Mouse (Mus musculus): ENCODE measurements around the gene Lif. TPM values are rescaled to one million over a fixed set of nuclear protein-coding genes. Genes with fewer than 3 reads are reported as not detected.

Gene Lif
- polyA plus RNA-seq (2014; fragmentation: Illumina TruSeq; extraction: RNeasy Lipid Tissue Mini Kit (QIAGEN cat#74804); ENCODE audit: low read depth, low replicate concordance) = not detected

DNA sequence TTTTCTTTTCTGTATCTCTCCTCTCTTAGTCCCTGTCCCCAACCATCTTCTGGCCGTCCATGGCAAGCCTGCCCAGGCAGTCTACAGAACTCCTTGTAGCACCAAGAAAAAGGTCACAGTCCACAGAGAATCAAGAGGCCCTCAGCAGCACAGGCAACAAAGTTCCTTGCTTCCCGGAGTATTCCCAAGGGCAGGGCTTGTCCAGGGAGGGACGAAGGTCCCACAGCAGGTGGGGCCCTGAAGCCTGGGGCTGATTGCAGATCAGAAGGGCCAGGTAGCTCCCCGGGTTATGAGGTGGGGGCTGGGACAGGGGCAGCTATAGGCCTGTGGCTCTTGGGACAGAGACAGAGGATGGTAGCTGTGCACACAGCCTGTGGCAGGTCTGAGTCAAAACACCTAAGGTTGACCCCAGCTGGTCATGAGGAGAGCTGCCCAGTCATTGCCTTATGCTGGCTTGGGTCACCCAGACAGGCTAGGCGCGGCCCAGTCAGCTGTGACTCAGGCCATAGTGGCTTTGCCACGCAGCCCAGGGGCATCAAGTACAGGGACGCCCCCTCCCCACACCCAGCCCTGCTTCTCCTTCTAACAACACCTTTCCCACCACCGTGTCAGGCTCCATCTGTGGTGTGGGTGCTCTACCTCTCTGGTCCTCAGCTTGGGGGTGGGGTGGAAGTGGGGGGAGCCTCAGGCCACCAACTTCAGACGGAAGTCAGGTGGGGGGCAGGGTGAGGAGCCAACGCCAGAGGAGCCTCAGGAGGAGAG lies at the start of gene Lif:
Gene Lif (plus strand): TSS at position 712 of the 762 bp plus-strand sequence.

DNA sequence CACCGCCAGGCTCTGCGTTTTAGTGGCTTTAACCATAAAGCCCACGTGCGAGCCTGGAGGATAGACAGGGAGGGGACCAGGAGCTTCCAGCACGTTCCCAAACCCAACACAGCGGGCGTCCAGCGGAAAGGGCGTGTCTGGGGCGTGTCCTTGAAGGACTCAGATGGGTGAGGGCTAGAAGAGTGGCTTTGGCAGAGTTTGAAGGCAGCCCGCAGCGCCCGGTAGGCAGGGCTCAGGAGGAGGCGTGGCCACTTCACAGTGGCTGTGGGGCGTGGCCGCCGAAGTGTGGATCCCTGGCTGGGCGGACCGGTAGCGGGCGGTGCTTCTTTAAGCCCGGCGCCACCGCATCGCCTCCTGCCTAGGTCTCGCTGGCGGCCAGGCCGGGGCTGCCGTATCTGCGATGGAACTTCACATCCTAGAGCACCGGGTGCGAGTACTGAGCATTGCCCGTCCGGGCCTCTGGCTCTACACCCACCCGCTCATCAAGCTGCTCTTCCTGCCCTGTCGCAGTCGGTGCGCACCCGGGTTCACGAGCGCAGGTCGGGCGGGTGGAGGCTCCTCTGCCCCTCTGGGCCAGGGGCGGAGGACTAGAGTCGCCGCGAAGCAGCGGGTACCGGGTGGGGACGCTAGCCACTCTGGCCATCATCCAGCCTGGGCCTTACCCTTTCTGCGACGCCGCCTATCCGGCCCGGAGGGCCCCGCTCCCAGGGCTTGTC lies 39.3 kb upstream of the Lif start, which contains the start of gene Castor1:
Gene Castor1 (plus strand): TSS at position 312 of the 716 bp plus-strand sequence.

DNA sequence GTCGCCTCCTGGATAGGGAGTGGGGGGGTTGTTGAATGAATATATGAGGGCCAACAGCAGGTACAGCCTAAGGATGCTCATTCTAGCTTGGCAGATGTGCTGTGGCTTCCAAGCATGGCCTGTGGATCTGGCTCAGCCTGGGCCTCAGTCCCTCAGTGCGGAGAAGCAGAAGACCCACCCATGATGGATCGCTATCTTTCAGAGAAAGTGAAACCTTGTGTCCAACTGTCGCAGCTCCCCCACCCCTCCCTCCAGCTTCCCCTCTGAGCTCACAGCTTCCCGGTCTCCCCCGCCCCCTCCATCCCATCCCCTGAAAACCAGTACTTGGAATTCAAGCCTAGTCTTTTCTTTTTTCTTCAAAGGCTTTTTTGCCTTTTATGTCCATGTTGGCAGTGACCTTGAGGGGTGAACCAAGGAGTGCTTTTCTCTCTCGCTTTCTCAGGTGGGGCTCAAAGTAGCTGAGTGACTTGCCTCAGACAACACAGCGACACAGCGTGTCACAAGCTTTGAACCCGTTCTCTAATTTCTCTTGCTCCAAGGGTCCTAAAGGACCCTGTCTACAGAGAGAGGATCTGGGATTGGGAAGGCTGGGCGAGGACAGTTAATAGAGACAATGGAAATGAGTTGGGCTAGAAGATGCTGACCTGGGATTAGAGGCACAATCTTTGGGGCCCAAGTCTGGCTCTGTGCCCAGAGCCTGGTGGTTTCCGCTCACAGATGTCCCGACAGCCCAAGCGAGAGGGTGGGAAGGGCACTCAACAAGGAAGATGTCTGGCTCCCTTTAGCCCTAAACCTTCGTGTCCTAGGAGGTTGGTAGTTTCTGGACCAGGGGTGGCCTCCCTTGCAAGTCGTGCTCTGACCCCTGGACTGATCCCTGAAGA lies 21.5 kb upstream of the Lif start, which contains the start of gene Osm:
Gene Osm (plus strand): TSS at position 756 of the 881 bp plus-strand sequence.

Other genes with a start within 250 kb of the Lif start
- gene Sec14l4, start 226.1 kb upstream of the Lif start, polyA plus RNA-seq (2014; fragmentation: Illumina TruSeq; extraction: RNeasy Lipid Tissue Mini Kit (QIAGEN cat#74804); ENCODE audit: low read depth, low replicate concordance) = 73.8 TPM
- not detected for gene Sec14l3, start 192.7 kb upstream of the Lif start, polyA plus RNA-seq (2014; fragmentation: Illumina TruSeq; extraction: RNeasy Lipid Tissue Mini Kit (QIAGEN cat#74804); ENCODE audit: low read depth, low replicate concordance)
- 17.1 TPM for gene Mtfp1, start 162.1 kb upstream of the Lif start, polyA plus RNA-seq (2014; fragmentation: Illumina TruSeq; extraction: RNeasy Lipid Tissue Mini Kit (QIAGEN cat#74804); ENCODE audit: low read depth, low replicate concordance)
- 293 TPM for gene Sec14l2, start 134.1 kb upstream of the Lif start, polyA plus RNA-seq (2014; fragmentation: Illumina TruSeq; extraction: RNeasy Lipid Tissue Mini Kit (QIAGEN cat#74804); ENCODE audit: low read depth, low replicate concordance)
- gene Rnf215, start 122.4 kb upstream of the Lif start, polyA plus RNA-seq (2014; fragmentation: Illumina TruSeq; extraction: RNeasy Lipid Tissue Mini Kit (QIAGEN cat#74804); ENCODE audit: low read depth, low replicate concordance) = 2.9 TPM
- gene Ccdc157, start 97.3 kb upstream of the Lif start, polyA plus RNA-seq (2014; fragmentation: Illumina TruSeq; extraction: RNeasy Lipid Tissue Mini Kit (QIAGEN cat#74804); ENCODE audit: low read depth, low replicate concordance) = 4.3 TPM
- 5.6 TPM for gene Sf3a1, start 97.2 kb upstream of the Lif start, polyA plus RNA-seq (2014; fragmentation: Illumina TruSeq; extraction: RNeasy Lipid Tissue Mini Kit (QIAGEN cat#74804); ENCODE audit: low read depth, low replicate concordance)
- gene Tbc1d10a, start 70.8 kb upstream of the Lif start, polyA plus RNA-seq (2014; fragmentation: Illumina TruSeq; extraction: RNeasy Lipid Tissue Mini Kit (QIAGEN cat#74804); ENCODE audit: low read depth, low replicate concordance) = 0.87 TPM
- not detected for gene Castor1, start 39.3 kb upstream of the Lif start, polyA plus RNA-seq (2014; fragmentation: Illumina TruSeq; extraction: RNeasy Lipid Tissue Mini Kit (QIAGEN cat#74804); ENCODE audit: low read depth, low replicate concordance)
- gene Osm, start 21.1 kb upstream of the Lif start, polyA plus RNA-seq (2014; fragmentation: Illumina TruSeq; extraction: RNeasy Lipid Tissue Mini Kit (QIAGEN cat#74804); ENCODE audit: low read depth, low replicate concordance) = not detected
- 0.21 TPM for gene Hormad2, start 183.5 kb downstream of the Lif start, polyA plus RNA-seq (2014; fragmentation: Illumina TruSeq; extraction: RNeasy Lipid Tissue Mini Kit (QIAGEN cat#74804); ENCODE audit: low read depth, low replicate concordance)

All from liver, adult 10 weeks (tissue).